Mouse (Mus musculus) cerebellum, adult 2 months (tissue): ENCODE measurements at regions not wholly inside any gene's neighbourhood (a gene's known extent, or its start where the extent isn't known, plus 50 kb on each side); places are given as distances from the start of the nearest gene placed in this dataset.

ENCODE experiments used
- DNase-seq, 2 experiments: peaks; one replicate each; pipeline ENCODE4 v3.0.0; 2021
- H3K27ac ChIP-seq: fragments of 200-500 bp; 2 replicates; pipeline ENCODE4 v1.5.1; 2012; ENCODE audit warnings: low read length, control low read depth, inconsistent platforms; ENCODE audit not compliant: insufficient read depth
- H3K27me3 ChIP-seq: fragments of 200-500 bp; 2 replicates; pipeline ENCODE4 v1.6.1; 2012; ENCODE audit warnings: inconsistent platforms, mild to moderate bottlenecking, low read length, moderate library complexity; ENCODE audit not compliant: control insufficient read depth, insufficient read depth
- H3K4me1 ChIP-seq: fragments of 200-500 bp; 2 replicates; pipeline ENCODE4 v1.6.1; 2011; ENCODE audit warnings: low read length; ENCODE audit not compliant: control insufficient read depth, insufficient read depth
- H3K4me3 ChIP-seq: fragments of 200-500 bp; replicated peaks from 2 replicates; pipeline ENCODE3; 2011; ENCODE audit warnings: mild to moderate bottlenecking, low read depth, low read length, control low read depth; ENCODE audit not compliant: insufficient read depth
- CTCF ChIP-seq: fragments of 200-500 bp; IDR thresholded peaks from 2 replicates; pipeline ENCODE4 v1.5.1; 2011; ENCODE audit warnings: low read depth, mild to moderate bottlenecking, control low read depth, low read length, moderate library complexity, borderline replicate concordance; ENCODE audit not compliant: insufficient read depth
- POLR2A ChIP-seq: fragments of 200-500 bp; IDR thresholded peaks from 2 replicates; pipeline ENCODE4 v1.6.1; 2011; ENCODE audit warnings: low read length, control low read depth, borderline replicate concordance; ENCODE audit not compliant: insufficient read depth
- WGBS: fragments of 180-500 bp; shearing (Covaris S2); methylation state at CpG from one replicate; pipeline ENCODE4 v1.1.7; 2018; 5-methylcytosine and 5-hydroxymethylcytosine counted together

DNA sequence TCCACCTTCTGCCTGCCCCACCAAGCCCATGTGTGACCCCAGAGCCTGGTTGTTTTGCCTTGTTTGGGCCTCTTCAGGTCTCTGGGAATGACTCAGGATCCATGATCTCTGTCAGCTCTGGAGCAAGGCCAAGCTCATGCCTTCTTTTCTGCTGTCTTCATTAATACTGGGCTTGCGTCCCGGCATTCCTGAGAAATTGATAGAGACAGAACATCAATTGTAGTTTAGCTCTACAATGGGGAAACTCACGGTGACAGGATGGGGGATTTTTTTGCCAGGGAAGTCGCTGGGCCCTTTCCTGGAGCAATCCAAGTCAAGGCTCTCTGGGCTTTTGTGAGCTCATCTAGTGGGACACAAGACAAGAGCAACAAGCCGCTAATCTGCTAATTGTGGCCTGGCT lies 129.0 kb downstream of the Ttc32 start:
- Histone ChIP-seq H3K4me3 (no peak overlapping the region), H3K27ac (no peak overlapping the region), H3K4me1 (no peaks in the 10 kb centered on the region), H3K27me3 (no peaks in the 10 kb centered on the region)
- TF ChIP-seq CTCF (no peak), POLR2A (no peak)
- WGBS = 36% methylated on average over 5 of the region's 5 CpGs
- DNase-seq = no peak

GRCm38 (mm10) chr12:9165367-9165940 lies 135.7 kb downstream of the Ttc32 start:
- Histone ChIP-seq H3K4me3 (no peak overlapping the region), H3K27ac (no peak overlapping the region), H3K4me1 (no peaks in the 10 kb centered on the region), H3K27me3 (no peaks in the 10 kb centered on the region)
- WGBS = 42% methylated on average over 4 of the region's 4 CpGs
- TF ChIP-seq CTCF = no peak
- no peak for TF ChIP-seq POLR2A
- no peak for DNase-seq

DNA sequence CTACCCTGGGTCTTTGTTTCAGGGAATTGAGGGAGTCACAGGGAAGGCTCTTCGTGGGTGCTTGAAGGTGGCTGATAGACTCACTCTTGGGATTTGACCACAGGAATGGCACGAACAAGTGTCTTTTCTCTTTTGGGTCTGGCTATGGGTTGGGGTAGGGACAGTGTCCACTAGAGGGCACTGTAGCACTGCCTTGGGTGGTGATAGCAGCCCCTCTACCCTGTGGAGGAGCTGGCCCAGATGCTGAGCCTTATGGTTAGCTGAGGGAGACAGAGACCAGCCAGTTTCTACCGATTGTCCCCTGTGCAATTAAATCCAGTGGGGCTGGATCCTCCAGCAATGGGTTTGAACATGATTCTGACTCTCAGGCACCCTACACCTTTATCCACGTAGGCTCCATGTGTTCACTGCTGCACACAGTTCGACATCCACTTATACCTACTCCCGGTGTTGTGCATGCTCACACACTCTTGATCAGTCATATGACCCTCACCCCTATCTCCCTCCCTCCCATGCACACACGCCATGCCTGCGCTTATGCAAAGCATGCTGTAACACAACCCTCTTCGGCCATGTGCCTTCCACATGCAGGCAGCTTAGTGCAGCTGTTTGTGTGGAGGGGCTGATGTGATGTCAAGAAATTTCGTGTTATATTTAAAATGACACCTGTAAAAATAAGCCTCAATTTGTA lies 136.6 kb downstream of the Ttc32 start:
- TF ChIP-seq CTCF = peak; percentile 28; the same call in 1 of the 2 replicates
- no peak for TF ChIP-seq POLR2A
- H3K27me3 ChIP-seq = no peaks in the 10 kb centered on the region
- H3K27ac ChIP-seq = no peak overlapping the region
- no peak overlapping the region for H3K4me3 ChIP-seq
- no peak for DNase-seq
- 61% methylated on average over 10 of the region's 10 CpGs for whole genome bisulfite sequencing
- no peaks in the 10 kb centered on the region for H3K4me1 ChIP-seq

DNA sequence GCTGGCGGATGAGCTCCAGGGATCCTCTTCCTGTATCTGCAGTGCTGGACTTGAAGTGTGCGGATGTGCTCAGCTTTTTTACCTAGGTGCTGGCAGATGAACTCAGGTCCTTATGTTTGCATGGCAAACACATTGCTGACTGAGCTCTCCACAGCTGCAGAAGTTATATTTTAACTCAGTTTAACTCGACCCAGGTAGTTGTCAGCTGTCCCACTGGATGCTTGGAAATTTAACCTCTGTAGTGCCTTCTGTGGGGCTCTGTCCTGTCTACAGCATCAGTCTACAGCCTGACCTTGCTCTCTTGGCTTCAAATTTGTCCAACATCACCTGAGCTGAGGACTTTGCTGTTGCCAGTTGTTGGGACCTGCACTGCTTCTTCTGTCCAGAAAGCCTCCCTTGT lies 139.2 kb downstream of the Ttc32 start:
- DNase-seq = no peak
- H3K27me3 ChIP-seq = no peaks in the 10 kb centered on the region
- no peaks in the 10 kb centered on the region for H3K4me1 ChIP-seq
- H3K4me3 ChIP-seq = no peak overlapping the region
- H3K27ac ChIP-seq = no peak overlapping the region
- TF ChIP-seq POLR2A = no peak
- no peak for TF ChIP-seq CTCF
- 79% methylated on average over 3 of the region's 3 CpGs for WGBS

- no peak for TF ChIP-seq CTCF
- TF ChIP-seq POLR2A = no peak
- Histone ChIP-seq H3K4me3 (no peak overlapping the region), H3K27ac (no peak overlapping the region), H3K4me1 (no peaks in the 10 kb centered on the region), H3K27me3 (no peaks in the 10 kb centered on the region)
- WGBS = 3% methylated on average over 1 of the region's 1 CpGs
- no peak for DNase-seq
These were observed 143.9 kb downstream of the Ttc32 start for GRCm38 (mm10) chr12:9173680-9174079.

- no peak for TF ChIP-seq CTCF
- no peak for TF ChIP-seq POLR2A
- H3K4me3 ChIP-seq = no peak overlapping the region
- no peak overlapping the region for H3K27ac ChIP-seq
- no peaks in the 10 kb centered on the region for H3K27me3 ChIP-seq
- H3K4me1 ChIP-seq = no peaks in the 10 kb centered on the region
- DNase-seq = no peak
- WGBS = 54% methylated on average over 9 of the region's 9 CpGs
These were observed 144.5 kb downstream of the Ttc32 start for GRCm38 (mm10) chr12:9174327-9174726.

- no peaks in the 10 kb centered on the region for H3K27me3 ChIP-seq
- H3K4me1 ChIP-seq = no peaks in the 10 kb centered on the region
- 71% methylated on average over 2 of the region's 2 CpGs for WGBS
- TF ChIP-seq POLR2A (no peak), CTCF (no peak)
- no peak overlapping the region for H3K4me3 ChIP-seq
- no peak overlapping the region for H3K27ac ChIP-seq
- no peak for DNase-seq
These were observed 146.4 kb downstream of the Ttc32 start for GRCm38 (mm10) chr12:9176198-9176597.

GRCm38 (mm10) chr12:9178626-9179025 lies 148.8 kb downstream of the Ttc32 start:
- TF ChIP-seq POLR2A = no peak
- Histone ChIP-seq H3K27ac (no peak overlapping the region), H3K27me3 (no peaks in the 10 kb centered on the region), H3K4me1 (no peaks in the 10 kb centered on the region), H3K4me3 (no peak overlapping the region)
- DNase-seq = no peak
- 62% methylated on average over 4 of the region's 4 CpGs for WGBS
